Comparison of ENCODE assay signal across 11 mouse cellular contexts in genomic region chr4:132432717-132433372, GRCm38 (mm10). TPM values are rescaled to one million over a fixed set of nuclear protein-coding genes. Genes with fewer than 3 reads are reported as not detected.
DNase-seq lines count a peak whose midpoint lies in the region; ATAC-seq and TF ChIP-seq lines count a peak whose summit lies in the region.
"Had no signal": no experiment of that assay in that cellular context is flagged by ENCODE, and none has a peak within 500 bp of the region (broad histone marks: within the 10 kb centered on the region; RNA-seq: fewer than 3 reads in every experiment).

No protein-coding gene starts in this region.

- no peak for TF ChIP-seq EP300 in stomach, postnatal 0 days (optimal IDR thresholded peaks at IDR 0.05)

- H3K9ac ChIP-seq in heart, embryonic 12.5 days: peak overlapping the region; percentile 0; the same call in 1 of the 2 replicates
- no peak overlapping the region for H3K9ac ChIP-seq in midbrain, embryonic 11.5 days (ENCODE audit: low read length)
- H3K9ac ChIP-seq in midbrain, embryonic 15.5 days: no peak overlapping the region
- H3K9ac ChIP-seq in limb, embryonic 15.5 days: no peak overlapping the region
- no peak overlapping the region for H3K9ac ChIP-seq in stomach, postnatal 0 days (ENCODE audit: low read length)

- H3K4me3 ChIP-seq in heart, embryonic 12.5 days: peak overlapping the region; percentile 12; the same call in 1 of the 2 replicates
- H3K4me3 ChIP-seq in midbrain, embryonic 11.5 days (ENCODE audit: low read depth, low read length): no peak overlapping the region
- H3K4me3 ChIP-seq in midbrain, embryonic 15.5 days: no peak overlapping the region
- H3K4me3 ChIP-seq in limb, embryonic 15.5 days: peak overlapping the region; percentile 9; the same call in 1 of the 2 replicates
- no peak overlapping the region for H3K4me3 ChIP-seq in stomach, postnatal 0 days (ENCODE audit: low read depth, low read length)

- no peaks in the 10 kb centered on the region for H3K27me3 ChIP-seq in heart, embryonic 12.5 days (replicated peaks)
- H3K27me3 ChIP-seq in midbrain, embryonic 11.5 days (ENCODE audit: control insufficient read depth, insufficient read depth, low read length): no peaks in the 10 kb centered on the region
- no peaks in the 10 kb centered on the region for H3K27me3 ChIP-seq in midbrain, embryonic 15.5 days (replicated peaks)
- H3K27me3 ChIP-seq in limb, embryonic 15.5 days: no peaks in the 10 kb centered on the region; the same call in 1 of the 2 replicates
- no peaks in the 10 kb centered on the region for H3K27me3 ChIP-seq in stomach, postnatal 0 days (ENCODE audit: control insufficient read depth, insufficient read depth, low read length)

- no peak for ATAC-seq in heart, embryonic 12.5 days (ENCODE audit: insufficient number of reproducible peaks, low FRiP score)
- ATAC-seq in midbrain, embryonic 11.5 days (ENCODE audit: low FRiP score): no peak
- ATAC-seq in midbrain, embryonic 15.5 days (replicated peaks): no peak
- ATAC-seq in limb, embryonic 15.5 days (ENCODE audit: insufficient number of reproducible peaks, low FRiP score, low TSS enrichment, low read depth): no peak
- ATAC-seq in stomach, postnatal 0 days (ENCODE audit: low FRiP score, low TSS enrichment): no peak

- no peaks in the 10 kb centered on the region for H3K36me3 ChIP-seq in heart, embryonic 12.5 days
- no peaks in the 10 kb centered on the region for H3K36me3 ChIP-seq in midbrain, embryonic 11.5 days (ENCODE audit: control insufficient read depth, insufficient read depth, low read length)
- H3K36me3 ChIP-seq in midbrain, embryonic 15.5 days (replicated peaks): no peaks in the 10 kb centered on the region
- H3K36me3 ChIP-seq in limb, embryonic 15.5 days: no peaks in the 10 kb centered on the region
- no peaks in the 10 kb centered on the region for H3K36me3 ChIP-seq in stomach, postnatal 0 days (ENCODE audit: control insufficient read depth, insufficient read depth, low read length)

- H3K4me1 ChIP-seq in heart, embryonic 12.5 days (replicated peaks): peaks cover 15% of the 10 kb centered on the region
- H3K4me1 ChIP-seq in midbrain, embryonic 11.5 days (ENCODE audit: control insufficient read depth, insufficient read depth, low read length): no peaks in the 10 kb centered on the region
- H3K4me1 ChIP-seq in midbrain, embryonic 15.5 days: no peaks in the 10 kb centered on the region
- peaks cover 3% of the 10 kb centered on the region for H3K4me1 ChIP-seq in limb, embryonic 15.5 days
- no peaks in the 10 kb centered on the region for H3K4me1 ChIP-seq in stomach, postnatal 0 days (replicated peaks; ENCODE audit: control insufficient read depth, insufficient read depth)

- no peak for DNase-seq in heart, adult 8-10 months (ENCODE audit: low spot score)
- DNase-seq in midbrain, embryonic 11.5 days (ENCODE audit: low spot score, missing footprints): no peak
- DNase-seq in stomach, postnatal 0 days (ENCODE audit: low spot score): no peak
- no peak for DNase-seq in cerebellum, adult 18-20 months
- DNase-seq in gastrocnemius, adult 18-20 months (ENCODE audit: low spot score): no peak
- DNase-seq: adrenal gland, postnatal 10 days; cerebellum, adult 9-11 months; kidney, postnatal 10 days had no signal

- TF ChIP-seq CTCF in stomach, postnatal 0 days (IDR thresholded peaks at IDR 0.05; ENCODE audit: low read depth): no peak

- H3K9me3 ChIP-seq in heart, embryonic 12.5 days (replicated peaks): no peaks in the 10 kb centered on the region
- no peaks in the 10 kb centered on the region for H3K9me3 ChIP-seq in midbrain, embryonic 11.5 days (ENCODE audit: control insufficient read depth, low read length)
- no peaks in the 10 kb centered on the region for H3K9me3 ChIP-seq in midbrain, embryonic 15.5 days
- no peaks in the 10 kb centered on the region for H3K9me3 ChIP-seq in limb, embryonic 15.5 days
- no peaks in the 10 kb centered on the region for H3K9me3 ChIP-seq in stomach, postnatal 0 days (ENCODE audit: control insufficient read depth, low read length)

- H3K27ac ChIP-seq in heart, embryonic 12.5 days (ENCODE audit: poor library complexity, severe bottlenecking): no peak overlapping the region
- no peak overlapping the region for H3K27ac ChIP-seq in midbrain, embryonic 11.5 days (ENCODE audit: low read depth, low read length)
- H3K27ac ChIP-seq in midbrain, embryonic 15.5 days: no peak overlapping the region
- H3K27ac ChIP-seq in limb, embryonic 15.5 days: no peak overlapping the region
- H3K27ac ChIP-seq in stomach, postnatal 0 days (replicated peaks): no peak overlapping the region

- peak overlapping the region; percentile 56 for H3K4me2 ChIP-seq in heart, embryonic 12.5 days
- H3K4me2 ChIP-seq in midbrain, embryonic 11.5 days: peak overlapping the region; percentile 25; the same call in 1 of the 2 replicates
- no peak overlapping the region for H3K4me2 ChIP-seq in midbrain, embryonic 15.5 days
- peak overlapping the region; percentile 39 for H3K4me2 ChIP-seq in limb, embryonic 15.5 days
- H3K4me2 ChIP-seq in stomach, postnatal 0 days (replicated peaks; ENCODE audit: low read depth): peak overlapping the region; percentile 42

- WGBS in heart, embryonic 12.5 days: 15% methylated on average over 14 of the region's 14 CpGs
- WGBS in midbrain, embryonic 11.5 days: 14% methylated on average over 14 of the region's 14 CpGs
- 13% methylated on average over 14 of the region's 14 CpGs for WGBS in midbrain, embryonic 15.5 days
- WGBS in limb, embryonic 15.5 days: 10% methylated on average over 14 of the region's 14 CpGs
- WGBS in stomach, postnatal 0 days: 13% methylated on average over 14 of the region's 14 CpGs

RNA-seq across cellular contexts. Expression of gene Phactr4, which starts 10.6 kb away (rescaled TPM):
- 19.5 and 22.9 TPM in 2 replicates for polyA plus RNA-seq in heart, embryonic 12.5 days (2016; fragmentation: Nextera tagmentation; extraction: Ambion mirVana)
- total RNA-seq in heart, adult 8-10 months (2022): 10 to 100 TPM; 20.7 to 23.9 (median 23.1) TPM
- 22.2 and 22.4 TPM in 2 replicates for polyA plus RNA-seq in midbrain, embryonic 11.5 days (2014; fragmentation: Nextera tagmentation; extraction: Ambion mirVana)
- polyA plus RNA-seq in midbrain, embryonic 15.5 days (2015; fragmentation: Nextera tagmentation; extraction: Ambion mirVana): 8.7 and 8.9 TPM in 2 replicates
- polyA plus RNA-seq in limb, embryonic 15.5 days (2015; fragmentation: Nextera tagmentation; extraction: Ambion mirVana): 20.1 and 20.9 TPM in 2 replicates
- 17.6 and 20.6 TPM in 2 replicates for polyA plus RNA-seq in stomach, postnatal 0 days (2015; fragmentation: Nextera tagmentation; extraction: Ambion mirVana)
- total RNA-seq in gastrocnemius, adult 18-20 months (2021): 10 to 100 TPM; 12.8 to 13.7 TPM

RNA-seq across cellular contexts. Expression of gene Med18, which starts 30.9 kb away (rescaled TPM):
- polyA plus RNA-seq in heart, embryonic 12.5 days (2016; fragmentation: Nextera tagmentation; extraction: Ambion mirVana): 16.4 and 18.2 TPM in 2 replicates
- total RNA-seq in heart, adult 8-10 months (2022): 1 to 10 TPM; 2.5 to 4.7 (median 4.1) TPM
- 19.2 and 22.3 TPM in 2 replicates for polyA plus RNA-seq in midbrain, embryonic 11.5 days (2014; fragmentation: Nextera tagmentation; extraction: Ambion mirVana)
- polyA plus RNA-seq in midbrain, embryonic 15.5 days (2015; fragmentation: Nextera tagmentation; extraction: Ambion mirVana): 15.9 and 17.7 TPM in 2 replicates
- polyA plus RNA-seq in limb, embryonic 15.5 days (2015; fragmentation: Nextera tagmentation; extraction: Ambion mirVana): 22.2 and 24.1 TPM in 2 replicates
- 12.2 and 13.6 TPM in 2 replicates for polyA plus RNA-seq in stomach, postnatal 0 days (2015; fragmentation: Nextera tagmentation; extraction: Ambion mirVana)
- 1 to 10 TPM; 2.6 TPM for total RNA-seq in gastrocnemius, adult 18-20 months (2021)

Comparison
In these comparisons a context has a peak if more than half of its experiments do, and no peak if none do; other contexts are left out.
1. H3K4me3 ChIP-seq: peak in heart, embryonic 12.5 days (single experiment) and limb, embryonic 15.5 days (single experiment); none in midbrain, embryonic 11.5 days (single experiment), midbrain, embryonic 15.5 days (single experiment) and stomach, postnatal 0 days (single experiment).